Mouse (Mus musculus): ENCODE measurements around the gene Esp24. TPM values are rescaled to one million over a fixed set of nuclear protein-coding genes. Genes with fewer than 3 reads are reported as not detected.
"Not testable (repeated sequence)": the region's sequence is repeated elsewhere in the genome, so short reads cannot be mapped to it uniquely, and the experiment has no call there.

Esp24 gene
- total RNA-seq (2015) (not detected in 2 replicates), total RNA-seq (2017) (not detected in 2 replicates)

GRCm38 (mm10) chr17:39036395-39036794, at the start of gene Esp24:
Gene Esp24 (plus strand): TSS chr17:39036695.
- ATAC-seq (ENCODE audit: poor library complexity, severe bottlenecking), result not testable (repeated sequence)

GRCm38 (mm10) chr17:39009846-39010245, 26.6 kb upstream of the Esp24 start:
- no peak for ATAC-seq (ENCODE audit: poor library complexity, severe bottlenecking)

GRCm38 (mm10) chr17:39010675-39011638, 25.5 kb upstream of the Esp24 start:
- no peak for ATAC-seq (ENCODE audit: poor library complexity, severe bottlenecking)

GRCm38 (mm10) chr17:39017184-39017583, 19.3 kb upstream of the Esp24 start:
- no peak for ATAC-seq (ENCODE audit: poor library complexity, severe bottlenecking)

- no peak for ATAC-seq (ENCODE audit: poor library complexity, severe bottlenecking)
Observed at GRCm38 (mm10) chr17:39043241-39043640, 6.7 kb downstream of the Esp24 start, which contains the start of gene Gm21903. Gene Gm21903 (minus strand): TSS chr17:39043341.

- ATAC-seq (ENCODE audit: poor library complexity, severe bottlenecking), result no peak
Observed at GRCm38 (mm10) chr17:39063641-39064040, 27.1 kb downstream of the Esp24 start.

- ATAC-seq (ENCODE audit: poor library complexity, severe bottlenecking), result no peak
Observed at GRCm38 (mm10) chr17:39076937-39077336, 40.4 kb downstream of the Esp24 start, which contains the start of gene Esp23. Gene Esp23 (minus strand): TSS chr17:39077037.

Other genes starting within 250 kb of the Esp24 start
- not detected in 2 replicates for gene Gm21903, start 6.6 kb downstream of the Esp24 start, total RNA-seq (2015)
- not detected in 2 replicates for gene Gm21903, start 6.6 kb downstream of the Esp24 start, total RNA-seq (2017)
- not detected in 2 replicates for gene Esp23, start 40.3 kb downstream of the Esp24 start, total RNA-seq (2015)
- not detected in 2 replicates for gene Esp23, start 40.3 kb downstream of the Esp24 start, total RNA-seq (2017)
- gene Esp22, start 58.6 kb downstream of the Esp24 start, total RNA-seq (2015), result not detected in 2 replicates
- not detected in 2 replicates for gene Esp22, start 58.6 kb downstream of the Esp24 start, total RNA-seq (2017)

Measured in megakaryocyte, adult 5-6 weeks (primary cell).